Mouse (Mus musculus): ENCODE data around the gene Mxd1.

DNA sequence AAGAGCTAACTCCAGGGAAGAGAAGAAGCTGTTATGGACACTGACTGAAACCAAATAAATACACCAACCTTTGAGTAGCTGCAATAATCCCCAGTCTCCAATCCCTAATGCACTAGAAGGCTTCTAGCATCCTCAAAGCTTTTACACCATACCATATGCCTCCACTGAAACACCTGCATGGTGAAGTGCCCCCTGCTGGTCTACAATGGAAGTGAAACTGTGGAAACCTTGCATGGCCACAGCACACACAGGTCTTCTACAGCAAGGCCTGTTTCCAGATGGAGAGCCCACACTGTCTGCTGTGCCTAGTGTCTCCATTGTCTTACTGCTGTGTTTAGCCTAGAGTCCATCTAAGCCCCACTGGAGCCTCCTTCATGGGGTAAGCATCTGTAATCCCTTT is 25.5 kb upstream of the Mxd1 start:
- TF ChIP-seq POLR2A (IDR thresholded peaks at IDR 0.05; ENCODE audit: insufficient read depth, low read depth, low read length) (no peak), CTCF (IDR thresholded peaks at IDR 0.05) (peak; percentile 87), EP300 (IDR thresholded peaks at IDR 0.05; ENCODE audit: insufficient read depth, low read depth, low read length) (no peak)
